ENCODE assay signal across 24 mouse cellular contexts in the genomic region with DNA sequence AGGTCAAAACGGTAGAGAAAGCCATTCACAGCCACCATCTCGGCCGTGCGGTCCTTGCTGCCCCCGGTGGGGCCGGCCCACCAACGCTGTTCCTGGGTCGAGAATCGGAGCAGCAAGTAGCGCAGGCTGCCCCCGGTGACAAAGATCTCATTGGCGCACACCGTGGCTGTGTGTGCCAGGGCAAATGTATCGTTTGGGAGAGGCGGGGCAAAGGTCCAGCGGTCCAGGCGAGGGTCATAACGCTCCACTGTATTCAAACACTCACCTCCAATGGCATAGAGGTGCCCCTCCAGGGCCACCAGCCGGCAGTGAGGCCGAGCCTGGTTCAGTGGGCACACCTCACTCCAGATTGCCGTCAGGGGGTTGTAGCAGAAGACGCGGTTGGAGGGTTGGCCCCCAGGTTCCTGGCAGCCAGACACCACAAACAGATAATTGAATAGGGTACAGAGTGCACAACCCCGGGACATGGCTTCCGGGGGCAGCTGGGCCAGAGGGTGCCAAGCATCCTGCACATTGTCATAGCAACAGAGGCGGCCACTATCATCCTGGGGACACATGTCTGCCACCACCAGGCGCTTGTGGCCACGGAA. TPM values are rescaled to one million over a fixed set of nuclear protein-coding genes. Genes with fewer than 3 reads are reported as not detected.
A peak's percentile ranks its signal among the peaks of the same experiment; 100 is the strongest.
DNase-seq lines count a peak whose midpoint lies in the region; ATAC-seq and TF ChIP-seq lines count a peak whose summit lies in the region.
"Had no signal": no experiment of that assay in that cellular context is flagged by ENCODE, and none has a peak within 500 bp of the region (broad histone marks: within the 10 kb centered on the region; RNA-seq: fewer than 3 reads in every experiment).

No protein-coding gene starts in this region.

- no peaks in the 10 kb centered on the region for H3K36me3 ChIP-seq in liver, adult 2 months (ENCODE audit: control insufficient read depth, insufficient read depth, low read length)
- H3K36me3 ChIP-seq in liver, embryonic 11.5 days (ENCODE audit: control insufficient read depth, insufficient read depth, low read length) = no peaks in the 10 kb centered on the region
- H3K36me3 ChIP-seq in embryonic facial prominence, embryonic 10.5 days (replicated peaks) = no peaks in the 10 kb centered on the region
- 0 out of 2 replicates have a peak, but pooled peaks cover 2% of the 10 kb centered on the region for H3K36me3 ChIP-seq in kidney, embryonic 16.5 days (ENCODE audit: insufficient read depth, low read length)
- H3K36me3 ChIP-seq: forebrain, embryonic 12.5 days; heart, embryonic 15.5 days; limb, embryonic 13.5 days; liver, embryonic 15.5 days; midbrain, embryonic 13.5 days had no signal

- H3K4me2 ChIP-seq in liver, embryonic 11.5 days = no peak overlapping the region
- H3K4me2 ChIP-seq in kidney, embryonic 16.5 days (replicated peaks; ENCODE audit: low read depth, low read length) = peak overlapping the region; percentile 52
- H3K4me2 ChIP-seq: forebrain, embryonic 12.5 days; heart, embryonic 15.5 days; limb, embryonic 13.5 days; midbrain, embryonic 13.5 days had no signal

- H3K9me3 ChIP-seq in liver, embryonic 11.5 days (ENCODE audit: control insufficient read depth, low read length) = no peaks in the 10 kb centered on the region
- no peaks in the 10 kb centered on the region for H3K9me3 ChIP-seq in embryonic facial prominence, embryonic 10.5 days
- 0 out of 2 replicates have a peak, but pooled peaks cover 3% of the 10 kb centered on the region for H3K9me3 ChIP-seq in kidney, embryonic 16.5 days (ENCODE audit: low read length)
- H3K9me3 ChIP-seq: forebrain, embryonic 12.5 days; heart, embryonic 15.5 days; limb, embryonic 13.5 days; liver, embryonic 15.5 days; midbrain, embryonic 13.5 days had no signal

- peaks cover 10% of the 10 kb centered on the region; the same call in 1 of the 2 replicates for H3K79me2 ChIP-seq in liver, adult 2 months (ENCODE audit: control insufficient read depth, insufficient read depth, low read length)

- no peak for TF ChIP-seq CTCF in liver, adult 2 months (IDR thresholded peaks at IDR 0.05; ENCODE audit: low read depth, low read length)

- peak overlapping the region; percentile 89 for H3K27ac ChIP-seq in liver, adult 2 months (replicated peaks; ENCODE audit: insufficient read depth, low read depth, low read length)
- no peak overlapping the region for H3K27ac ChIP-seq in liver, embryonic 11.5 days (ENCODE audit: low read depth, low read length)
- H3K27ac ChIP-seq in embryonic facial prominence, embryonic 10.5 days (replicated peaks) = 0 out of 2 replicates have a peak overlapping the region, but pooled peaks have one; percentile 49
- peak overlapping the region; percentile 97; the same call in 1 of the 2 replicates for H3K27ac ChIP-seq in kidney, embryonic 16.5 days (ENCODE audit: low read length)
- H3K27ac ChIP-seq: forebrain, embryonic 12.5 days; heart, embryonic 15.5 days; limb, embryonic 13.5 days; liver, embryonic 15.5 days; midbrain, embryonic 13.5 days had no signal

- TF ChIP-seq POLR2A in liver, adult 2 months (IDR thresholded peaks at IDR 0.05; ENCODE audit: extremely low read depth, insufficient read depth, low read length) = 0 out of 2 replicates have a peak, but pooled peaks have one; percentile 9

- H3K9ac ChIP-seq in liver, adult 2 months (ENCODE audit: low read depth, low read length) = peak overlapping the region; percentile 78
- no peak overlapping the region for H3K9ac ChIP-seq in liver, embryonic 11.5 days (ENCODE audit: low read depth, low read length)
- peak overlapping the region; percentile 55 for H3K9ac ChIP-seq in kidney, embryonic 16.5 days (replicated peaks; ENCODE audit: low read length)
- H3K9ac ChIP-seq: forebrain, embryonic 12.5 days; heart, embryonic 15.5 days; limb, embryonic 13.5 days; liver, embryonic 15.5 days; midbrain, embryonic 13.5 days had no signal

- H3K27me3 ChIP-seq in liver, adult 2 months (ENCODE audit: control insufficient read depth, insufficient read depth, low read length) = no peaks in the 10 kb centered on the region
- no peaks in the 10 kb centered on the region for H3K27me3 ChIP-seq in liver, embryonic 11.5 days (replicated peaks; ENCODE audit: control insufficient read depth, insufficient read depth, low read length)
- peaks cover 25% of the 10 kb centered on the region for H3K27me3 ChIP-seq in embryonic facial prominence, embryonic 10.5 days (replicated peaks; ENCODE audit: low read depth, poor library complexity, severe bottlenecking)
- H3K27me3 ChIP-seq in kidney, embryonic 16.5 days (ENCODE audit: insufficient read depth, low read length) = no peaks in the 10 kb centered on the region
- H3K27me3 ChIP-seq: liver, embryonic 15.5 days had no signal

- no peak for ATAC-seq in liver, embryonic 11.5 days (replicated peaks; ENCODE audit: low FRiP score)
- no peak for ATAC-seq in kidney, embryonic 16.5 days (ENCODE audit: low FRiP score, low TSS enrichment)
- ATAC-seq: activated CD4-positive, CD25-positive, alpha-beta regulatory T cell, adult 4 months; hindbrain, postnatal 0 days; intestine, postnatal 0 days; lung, postnatal 0 days; midbrain, embryonic 13.5 days had no signal

- peak; percentile 87 for DNase-seq in liver, adult 2 months (ENCODE audit: extremely low read depth, low read depth, low spot score)
- no peak for DNase-seq in liver, embryonic 11.5 days (ENCODE audit: low spot score)
- DNase-seq in embryonic facial prominence, embryonic 10.5 days (ENCODE audit: low spot score) = no peak
- no peak for DNase-seq in neural tube, embryonic 10.5 days (ENCODE audit: extremely low spot score, low spot score)
- DNase-seq in lung, postnatal 36 days = no peak
- DNase-seq in frontal cortex, postnatal 25 days (ENCODE audit: low spot score in 2 of 2) = no peak
- DNase-seq: adrenal gland, postnatal 14 days; cerebellum, adult 11 months; cerebellum, postnatal 25 days; gastrocnemius, postnatal 10 days; heart, adult 18-20 months; heart, postnatal 4 days; thymus, postnatal 36 days had no signal

- WGBS in liver, adult 2 months = 23% methylated on average over 28 of the region's 28 CpGs
- WGBS in liver, embryonic 11.5 days = 81% methylated on average over 28 of the region's 28 CpGs
- 93% methylated on average over 28 of the region's 28 CpGs for WGBS in embryonic facial prominence, embryonic 10.5 days
- WGBS in kidney, embryonic 16.5 days = 86% methylated on average over 28 of the region's 28 CpGs

- H3K4me3 ChIP-seq in liver, adult 2 months (ENCODE audit: insufficient read depth, low read depth, low read length) = peak overlapping the region; percentile 64
- no peak overlapping the region for H3K4me3 ChIP-seq in liver, embryonic 11.5 days (ENCODE audit: low read depth, low read length)
- no peak overlapping the region for H3K4me3 ChIP-seq in embryonic facial prominence, embryonic 10.5 days
- peak overlapping the region; percentile 44 for H3K4me3 ChIP-seq in kidney, embryonic 16.5 days (ENCODE audit: low read length)
- H3K4me3 ChIP-seq: forebrain, embryonic 12.5 days; heart, embryonic 15.5 days; limb, embryonic 13.5 days; liver, embryonic 15.5 days; midbrain, embryonic 13.5 days had no signal

- peaks cover 38% of the 10 kb centered on the region for H3K4me1 ChIP-seq in liver, adult 2 months (ENCODE audit: control insufficient read depth, insufficient read depth, low read length)
- 0 out of 2 replicates have a peak, but pooled peaks cover 2% of the 10 kb centered on the region for H3K4me1 ChIP-seq in liver, embryonic 11.5 days (replicated peaks; ENCODE audit: control insufficient read depth, insufficient read depth, low read length)
- peaks cover 36% of the 10 kb centered on the region for H3K4me1 ChIP-seq in embryonic facial prominence, embryonic 10.5 days
- peaks cover 24% of the 10 kb centered on the region for H3K4me1 ChIP-seq in kidney, embryonic 16.5 days (ENCODE audit: insufficient read depth, low read length)
- H3K4me1 ChIP-seq: liver, embryonic 15.5 days had no signal

RNA-seq across cellular contexts. Expression of gene Klhdc7a, which starts 2.1 kb away (rescaled TPM):
- total RNA-seq in liver, adult 2 months (2014; rRNA removed) = 5.2 and 6.8 TPM in 2 replicates
- 4.4 and 7.8 TPM in 2 replicates for polyA plus RNA-seq in liver, adult 2 months (2012; rRNA removed)
- 0.03 TPM in 1 of 2 replicates, not detected in the other for polyA plus RNA-seq in liver, embryonic 11.5 days (2014; fragmentation: Nextera tagmentation; extraction: Ambion mirVana)
- polyA plus RNA-seq in embryonic facial prominence, embryonic 10.5 days (2016; fragmentation: Nextera tagmentation; extraction: Ambion mirVana) = 0.34 TPM in 2 replicates
- 8.7 and 9.1 TPM in 2 replicates for polyA plus RNA-seq in kidney, embryonic 16.5 days (2015; fragmentation: Nextera tagmentation; extraction: Ambion mirVana)
- total RNA-seq: megakaryocyte progenitor cell, adult 5-6 weeks had no signal
- polyA plus RNA-seq: activated CD4-positive, CD25-positive, alpha-beta regulatory T cell, adult 4 months had no signal

Comparison
In these comparisons a context has a peak if more than half of its experiments do, and no peak if none do; other contexts are left out.
1. H3K4me3 ChIP-seq: peak in liver, adult 2 months (single experiment) and kidney, embryonic 16.5 days (single experiment); none in liver, embryonic 11.5 days (single experiment) and embryonic facial prominence, embryonic 10.5 days (single experiment).